Mouse (Mus musculus): Measurements from ENCODE around the gene Stpg2.
"Not testable (repeated sequence)": the region's sequence is repeated elsewhere in the genome, so short reads cannot be mapped to it uniquely, and the experiment has no call there.

Stpg2 gene

GRCm38 (mm10) chr3:139442170-139442569, 236.7 kb downstream of the Stpg2 start:
- DNase-seq, result no peak

- DNase-seq, result no peak
Observed at GRCm38 (mm10) chr3:139495939-139496338, 290.4 kb downstream of the Stpg2 start.

- DNase-seq, result no peak
Observed at GRCm38 (mm10) chr3:139502216-139502615, 296.7 kb downstream of the Stpg2 start.

- DNase-seq, result peak; percentile 54
Observed at GRCm38 (mm10) chr3:139509275-139509985, 303.9 kb downstream of the Stpg2 start.

- no peak for DNase-seq
Observed at GRCm38 (mm10) chr3:139578496-139578895, 373.0 kb downstream of the Stpg2 start.

GRCm38 (mm10) chr3:139581298-139581697, 375.8 kb downstream of the Stpg2 start:
- DNase-seq, result no peak

- DNase-seq, result no peak
Observed at GRCm38 (mm10) chr3:139599508-139599907, 394.0 kb downstream of the Stpg2 start.

- not testable (repeated sequence) for DNase-seq
Observed at GRCm38 (mm10) chr3:139608267-139608666, 402.8 kb downstream of the Stpg2 start.

- DNase-seq, result no peak
Observed at GRCm38 (mm10) chr3:139614641-139615040, 409.1 kb downstream of the Stpg2 start.

GRCm38 (mm10) chr3:139615791-139616190, 410.3 kb downstream of the Stpg2 start:
- no peak for DNase-seq

- no peak for DNase-seq
Observed at GRCm38 (mm10) chr3:139637887-139638286, 432.4 kb downstream of the Stpg2 start.

GRCm38 (mm10) chr3:139651505-139651904, 446.0 kb downstream of the Stpg2 start:
- no peak for DNase-seq

GRCm38 (mm10) chr3:139659416-139659815, 453.9 kb downstream of the Stpg2 start:
- peak; percentile 70 for DNase-seq

GRCm38 (mm10) chr3:139662241-139662640, 456.7 kb downstream of the Stpg2 start:
- DNase-seq, result no peak

- no peak for DNase-seq
Observed at GRCm38 (mm10) chr3:139663712-139664245, 458.3 kb downstream of the Stpg2 start.

GRCm38 (mm10) chr3:139665047-139665446, 459.6 kb downstream of the Stpg2 start:
- DNase-seq, result no peak

- DNase-seq, result no peak
Observed at GRCm38 (mm10) chr3:139676192-139676591, 470.7 kb downstream of the Stpg2 start.

- no peak for DNase-seq
Observed at GRCm38 (mm10) chr3:139676723-139677122, 471.2 kb downstream of the Stpg2 start.

- not testable (repeated sequence) for DNase-seq
Observed at GRCm38 (mm10) chr3:139704238-139704637, 498.7 kb downstream of the Stpg2 start.

GRCm38 (mm10) chr3:139707396-139707795, 501.9 kb downstream of the Stpg2 start:
- DNase-seq, result not testable (repeated sequence)

GRCm38 (mm10) chr3:139709794-139710193, 504.3 kb downstream of the Stpg2 start:
- DNase-seq, result no peak

- no peak for DNase-seq
Observed at GRCm38 (mm10) chr3:139728751-139729150, 523.3 kb downstream of the Stpg2 start.

GRCm38 (mm10) chr3:139729248-139729647, 523.8 kb downstream of the Stpg2 start:
- DNase-seq, result no peak

GRCm38 (mm10) chr3:139733156-139733555, 527.7 kb downstream of the Stpg2 start:
- no peak for DNase-seq

- DNase-seq, result no peak
Observed at GRCm38 (mm10) chr3:139739388-139739787, 533.9 kb downstream of the Stpg2 start.
